Mouse (Mus musculus): ENCODE data around the gene C530008M17Rik. TPM values are rescaled to one million over a fixed set of nuclear protein-coding genes. Genes with fewer than 3 reads are reported as not detected.

C530008M17Rik gene
- polyA plus RNA-seq, 1 experiment from 2014 or later = 44.6 TPM

GRCm38 (mm10) chr5:76674022-76674653 lies 17.8 kb downstream of the C530008M17Rik start:
- Histone ChIP-seq H3K9me3 (replicated peaks; ENCODE audit: control insufficient read depth, low read length) (no peaks in the 10 kb centered on the region), H3K27me3 (replicated peaks; ENCODE audit: control insufficient read depth, insufficient read depth, low read length) (no peaks in the 10 kb centered on the region), H3K4me1 (ENCODE audit: control insufficient read depth, insufficient read depth, low read length) (no peaks in the 10 kb centered on the region), H3K4me2 (ENCODE audit: low read length) (no peak overlapping the region), H3K4me3 (ENCODE audit: low read depth, low read length) (no peak overlapping the region), H3K36me3 (ENCODE audit: control insufficient read depth, insufficient read depth, low read length) (0 out of 2 replicates have a peak, but pooled peaks cover 6% of the 10 kb centered on the region), H3K9ac (ENCODE audit: low read length) (no peak overlapping the region), H3K27ac (ENCODE audit: low read depth, low read length) (no peak overlapping the region)
- DNase-seq (ENCODE audit: low spot score) (no peak), ATAC-seq (no peak)
- WGBS = 96% methylated on average over 5 of the region's 5 CpGs

- DNase-seq (ENCODE audit: low spot score) (no peak), ATAC-seq (no peak)
Observed at GRCm38 (mm10) chr5:76675369-76675768, 19.1 kb downstream of the C530008M17Rik start.

GRCm38 (mm10) chr5:76680959-76681358 lies 24.6 kb downstream of the C530008M17Rik start:
- Histone ChIP-seq H3K27ac (ENCODE audit: low read depth, low read length) (no peak overlapping the region), H3K4me2 (ENCODE audit: low read length) (no peak overlapping the region), H3K9ac (ENCODE audit: low read length) (no peak overlapping the region), H3K4me3 (ENCODE audit: low read depth, low read length) (no peak overlapping the region), H3K36me3 (ENCODE audit: control insufficient read depth, insufficient read depth, low read length) (peaks cover 4% of the 10 kb centered on the region; the same call in 1 of the 2 replicates), H3K27me3 (replicated peaks; ENCODE audit: control insufficient read depth, insufficient read depth, low read length) (no peaks in the 10 kb centered on the region), H3K9me3 (replicated peaks; ENCODE audit: control insufficient read depth, low read length) (peaks cover 4% of the 10 kb centered on the region; the same call in 1 of the 2 replicates), H3K4me1 (ENCODE audit: control insufficient read depth, insufficient read depth, low read length) (peaks cover 10% of the 10 kb centered on the region)
- 91% methylated on average over 3 of the region's 3 CpGs for WGBS
- ATAC-seq (no peak), DNase-seq (ENCODE audit: low spot score) (no peak)

More at GRCm38 (mm10) chr5:76675369-76675768, 19.1 kb downstream of the C530008M17Rik start:
- Histone ChIP-seq H3K4me1 (ENCODE audit: control insufficient read depth, insufficient read depth, low read length) (no peaks in the 10 kb centered on the region), H3K9ac (ENCODE audit: low read length) (no peak overlapping the region), H3K4me3 (ENCODE audit: low read depth, low read length) (no peak overlapping the region), H3K27ac (ENCODE audit: low read depth, low read length) (no peak overlapping the region), H3K9me3 (replicated peaks; ENCODE audit: control insufficient read depth, low read length) (peaks cover 4% of the 10 kb centered on the region; the same call in 1 of the 2 replicates), H3K4me2 (ENCODE audit: low read length) (no peak overlapping the region), H3K36me3 (ENCODE audit: control insufficient read depth, insufficient read depth, low read length) (peaks cover 6% of the 10 kb centered on the region; the same call in 1 of the 2 replicates), H3K27me3 (replicated peaks; ENCODE audit: control insufficient read depth, insufficient read depth, low read length) (no peaks in the 10 kb centered on the region)
- 83% methylated on average over 4 of the region's 4 CpGs for WGBS

- Histone ChIP-seq H3K4me2 (ENCODE audit: low read length) (no peak overlapping the region), H3K9me3 (replicated peaks; ENCODE audit: control insufficient read depth, low read length) (peaks cover 4% of the 10 kb centered on the region; the same call in 1 of the 2 replicates), H3K27ac (ENCODE audit: low read depth, low read length) (no peak overlapping the region), H3K4me1 (ENCODE audit: control insufficient read depth, insufficient read depth, low read length) (peaks cover 10% of the 10 kb centered on the region), H3K27me3 (replicated peaks; ENCODE audit: control insufficient read depth, insufficient read depth, low read length) (no peaks in the 10 kb centered on the region), H3K9ac (ENCODE audit: low read length) (no peak overlapping the region), H3K36me3 (ENCODE audit: control insufficient read depth, insufficient read depth, low read length) (peaks cover 3% of the 10 kb centered on the region; the same call in 1 of the 2 replicates), H3K4me3 (ENCODE audit: low read depth, low read length) (no peak overlapping the region)
- no peak for ATAC-seq
- 82% methylated on average over 4 of the region's 4 CpGs for WGBS
- no peak for DNase-seq (ENCODE audit: low spot score)
Observed at GRCm38 (mm10) chr5:76681895-76682656, 25.8 kb downstream of the C530008M17Rik start.

GRCm38 (mm10) chr5:76683455-76683854 lies 27.1 kb downstream of the C530008M17Rik start:
- Histone ChIP-seq H3K4me2 (ENCODE audit: low read length) (no peak overlapping the region), H3K27ac (ENCODE audit: low read depth, low read length) (no peak overlapping the region; the same call in 1 of the 2 replicates), H3K36me3 (ENCODE audit: control insufficient read depth, insufficient read depth, low read length) (no peaks in the 10 kb centered on the region; the same call in 1 of the 2 replicates), H3K27me3 (replicated peaks; ENCODE audit: control insufficient read depth, insufficient read depth, low read length) (no peaks in the 10 kb centered on the region), H3K9ac (ENCODE audit: low read length) (no peak overlapping the region), H3K4me1 (ENCODE audit: control insufficient read depth, insufficient read depth, low read length) (peaks cover 10% of the 10 kb centered on the region), H3K4me3 (ENCODE audit: low read depth, low read length) (no peak overlapping the region), H3K9me3 (replicated peaks; ENCODE audit: control insufficient read depth, low read length) (peaks cover 4% of the 10 kb centered on the region; the same call in 1 of the 2 replicates)
- DNase-seq (ENCODE audit: low spot score) (peak; percentile 56), ATAC-seq (peak; percentile 18; the same call in 1 of the 2 replicates)
- 61% methylated on average over 5 of the region's 5 CpGs for WGBS

- no peak overlapping the region for H3K4me2 ChIP-seq (ENCODE audit: low read length)
- no peak overlapping the region for H3K27ac ChIP-seq (ENCODE audit: low read depth, low read length)
- DNase-seq (ENCODE audit: low spot score) = no peak
- no peak overlapping the region for H3K9ac ChIP-seq (ENCODE audit: low read length)
- ATAC-seq = no peak
- H3K9me3 ChIP-seq (replicated peaks; ENCODE audit: control insufficient read depth, low read length) = peaks cover 4% of the 10 kb centered on the region; the same call in 1 of the 2 replicates
- H3K27me3 ChIP-seq (replicated peaks; ENCODE audit: control insufficient read depth, insufficient read depth, low read length) = no peaks in the 10 kb centered on the region
- no peaks in the 10 kb centered on the region; the same call in 1 of the 2 replicates for H3K36me3 ChIP-seq (ENCODE audit: control insufficient read depth, insufficient read depth, low read length)
- no peak overlapping the region for H3K4me3 ChIP-seq (ENCODE audit: low read depth, low read length)
- H3K4me1 ChIP-seq (ENCODE audit: control insufficient read depth, insufficient read depth, low read length) = peaks cover 10% of the 10 kb centered on the region
- WGBS = 93% methylated on average over 15 of the region's 15 CpGs
Observed at GRCm38 (mm10) chr5:76684658-76685605, 28.6 kb downstream of the C530008M17Rik start.

GRCm38 (mm10) chr5:76687961-76688600 lies 31.8 kb downstream of the C530008M17Rik start:
- Histone ChIP-seq H3K9me3 (replicated peaks; ENCODE audit: control insufficient read depth, low read length) (no peaks in the 10 kb centered on the region), H3K4me1 (ENCODE audit: control insufficient read depth, insufficient read depth, low read length) (peaks cover 9% of the 10 kb centered on the region), H3K4me3 (ENCODE audit: low read depth, low read length) (no peak overlapping the region), H3K4me2 (ENCODE audit: low read length) (no peak overlapping the region), H3K27me3 (replicated peaks; ENCODE audit: control insufficient read depth, insufficient read depth, low read length) (no peaks in the 10 kb centered on the region), H3K36me3 (ENCODE audit: control insufficient read depth, insufficient read depth, low read length) (no peaks in the 10 kb centered on the region), H3K27ac (ENCODE audit: low read depth, low read length) (no peak overlapping the region), H3K9ac (ENCODE audit: low read length) (no peak overlapping the region)
- ATAC-seq (no peak), DNase-seq (ENCODE audit: low spot score) (no peak)
- 93% methylated on average over 10 of the region's 10 CpGs for WGBS

GRCm38 (mm10) chr5:76688643-76689042 lies 32.3 kb downstream of the C530008M17Rik start:
- DNase-seq (ENCODE audit: low spot score) (no peak), ATAC-seq (no peak)
- no peak overlapping the region for H3K4me3 ChIP-seq (ENCODE audit: low read depth, low read length)
- H3K4me2 ChIP-seq (ENCODE audit: low read length) = no peak overlapping the region
- WGBS = 83% methylated on average over 6 of the region's 6 CpGs
- no peak overlapping the region for H3K9ac ChIP-seq (ENCODE audit: low read length)
- H3K27ac ChIP-seq (ENCODE audit: low read depth, low read length) = no peak overlapping the region
- H3K36me3 ChIP-seq (ENCODE audit: control insufficient read depth, insufficient read depth, low read length) = no peaks in the 10 kb centered on the region
- H3K27me3 ChIP-seq (replicated peaks; ENCODE audit: control insufficient read depth, insufficient read depth, low read length) = no peaks in the 10 kb centered on the region
- peaks cover 4% of the 10 kb centered on the region; the same call in 1 of the 2 replicates for H3K4me1 ChIP-seq (ENCODE audit: control insufficient read depth, insufficient read depth, low read length)
- no peaks in the 10 kb centered on the region for H3K9me3 ChIP-seq (replicated peaks; ENCODE audit: control insufficient read depth, low read length)

Measured in forebrain, embryonic 14.5 days (tissue).